Mouse (Mus musculus): Measurements from ENCODE around the gene Cp. TPM values are rescaled to one million over a fixed set of nuclear protein-coding genes. Genes with fewer than 3 reads are reported as not detected.
A peak's percentile ranks its signal among the peaks of the same experiment; 100 is the strongest.
"Not testable (repeated sequence)": the region's sequence is repeated elsewhere in the genome, so short reads cannot be mapped to it uniquely, and the experiment has no call there.

Cp gene
- polyA plus RNA-seq, 2 experiments: 8.5 to 19.0 TPM

GRCm38 (mm10) chr3:20007759-20008158 lies 50.9 kb downstream of the Cp start:
- peak; percentile 43; the same call in 1 of the 2 replicates for ATAC-seq (ENCODE audit: insufficient read depth)
- H3K4me3 ChIP-seq (ENCODE audit: insufficient read depth in 1 of 2, low read depth in 2 of 2, low read length in 2 of 2): no peak overlapping the region
- no peaks in the 10 kb centered on the region for H3K9me3 ChIP-seq (ENCODE audit: control insufficient read depth, low read length)
- no peaks in the 10 kb centered on the region for H3K27me3 ChIP-seq (ENCODE audit: control insufficient read depth, insufficient read depth, low read length)
- H3K9ac ChIP-seq (replicated peaks): no peak overlapping the region
- no peak for DNase-seq (ENCODE audit: low read depth in 3 of 3, low spot score in 3 of 3)
- WGBS (ENCODE audit: insufficient replicate concordance): 47% methylated on average over 5 of the region's 5 CpGs
- H3K27ac ChIP-seq: no peak overlapping the region
- TF ChIP-seq CTCF (IDR thresholded peaks at IDR 0.05; ENCODE audit: low read depth) (no peak), EP300 (IDR thresholded peaks at IDR 0.05; ENCODE audit: low read depth) (no peak)
- no peak overlapping the region for H3K4me2 ChIP-seq (ENCODE audit: low read depth)
- H3K4me1 ChIP-seq (replicated peaks; ENCODE audit: control insufficient read depth in 2 of 2, insufficient read depth in 2 of 2, low read length in 1 of 2): no peaks in the 10 kb centered on the region
- H3K36me3 ChIP-seq (replicated peaks; ENCODE audit: control insufficient read depth, insufficient read depth, low read depth): no peaks in the 10 kb centered on the region; the same call in 1 of the 2 replicates

GRCm38 (mm10) chr3:20010464-20010863 lies 53.6 kb downstream of the Cp start:
- Histone ChIP-seq H3K9me3 (ENCODE audit: control insufficient read depth, low read length) (no peaks in the 10 kb centered on the region), H3K36me3 (replicated peaks; ENCODE audit: control insufficient read depth, insufficient read depth, low read depth) (peaks cover under 1% of the 10 kb centered on the region), H3K27me3 (ENCODE audit: control insufficient read depth, insufficient read depth, low read length) (no peaks in the 10 kb centered on the region), H3K9ac (replicated peaks) (no peak overlapping the region), H3K27ac (no peak overlapping the region), H3K4me1 (replicated peaks; ENCODE audit: control insufficient read depth in 2 of 2, insufficient read depth in 2 of 2, low read length in 1 of 2) (no peaks in the 10 kb centered on the region), H3K4me2 (ENCODE audit: low read depth) (no peak overlapping the region), H3K4me3 (ENCODE audit: insufficient read depth in 1 of 2, low read depth in 2 of 2, low read length in 2 of 2) (no peak overlapping the region)
- 82% methylated on average over 9 of the region's 9 CpGs for WGBS (ENCODE audit: insufficient replicate concordance)
- ATAC-seq (ENCODE audit: insufficient read depth): no peak
- TF ChIP-seq EP300 (IDR thresholded peaks at IDR 0.05; ENCODE audit: low read depth) (no peak), CTCF (IDR thresholded peaks at IDR 0.05; ENCODE audit: low read depth) (no peak)
- DNase-seq (ENCODE audit: low read depth in 3 of 3, low spot score in 3 of 3): no peak

GRCm38 (mm10) chr3:20010905-20011304 lies 54.1 kb downstream of the Cp start:
- not testable (repeated sequence) for DNase-seq (ENCODE audit: low read depth in 3 of 3, low spot score in 3 of 3); H3K9me3 ChIP-seq (ENCODE audit: control insufficient read depth, low read length)
- WGBS (ENCODE audit: insufficient replicate concordance): 83% methylated on average over 7 of the region's 7 CpGs

GRCm38 (mm10) chr3:20014454-20014853 lies 57.6 kb downstream of the Cp start:
- ATAC-seq (ENCODE audit: insufficient read depth): no peak
- Histone ChIP-seq H3K4me2 (ENCODE audit: low read depth) (no peak overlapping the region), H3K9ac (replicated peaks) (no peak overlapping the region), H3K4me1 (replicated peaks; ENCODE audit: control insufficient read depth in 2 of 2, insufficient read depth in 2 of 2, low read length in 1 of 2) (no peaks in the 10 kb centered on the region), H3K36me3 (replicated peaks; ENCODE audit: control insufficient read depth, insufficient read depth, low read depth) (peaks cover 5% of the 10 kb centered on the region), H3K4me3 (ENCODE audit: insufficient read depth in 1 of 2, low read depth in 2 of 2, low read length in 2 of 2) (no peak overlapping the region), H3K9me3 (ENCODE audit: control insufficient read depth, low read length) (no peaks in the 10 kb centered on the region), H3K27me3 (ENCODE audit: control insufficient read depth, insufficient read depth, low read length) (no peaks in the 10 kb centered on the region), H3K27ac (no peak overlapping the region)
- no peak for DNase-seq (ENCODE audit: low read depth in 3 of 3, low spot score in 3 of 3)
- WGBS (ENCODE audit: insufficient replicate concordance): 76% methylated on average over 2 of the region's 2 CpGs
- no peak for TF ChIP-seq EP300 (IDR thresholded peaks at IDR 0.05; ENCODE audit: low read depth)
- no peak for TF ChIP-seq CTCF (IDR thresholded peaks at IDR 0.05; ENCODE audit: low read depth)

More at GRCm38 (mm10) chr3:20010905-20011304, 54.1 kb downstream of the Cp start:
- not testable (repeated sequence) for H3K27me3 ChIP-seq (ENCODE audit: control insufficient read depth, insufficient read depth, low read length); H3K4me2 ChIP-seq (ENCODE audit: low read depth); H3K36me3 ChIP-seq (replicated peaks; ENCODE audit: control insufficient read depth, insufficient read depth, low read depth); H3K4me1 ChIP-seq (replicated peaks; ENCODE audit: control insufficient read depth in 2 of 2, insufficient read depth in 2 of 2, low read length in 1 of 2); ATAC-seq (ENCODE audit: insufficient read depth); H3K27ac ChIP-seq; H3K4me3 ChIP-seq (ENCODE audit: insufficient read depth in 1 of 2, low read depth in 2 of 2, low read length in 2 of 2); H3K9ac ChIP-seq (replicated peaks)

GRCm38 (mm10) chr3:20018076-20018475 lies 61.2 kb downstream of the Cp start:
- 54% methylated on average over 8 of the region's 8 CpGs for WGBS (ENCODE audit: insufficient replicate concordance)
- Histone ChIP-seq H3K4me2 (ENCODE audit: low read depth) (no peak overlapping the region), H3K4me1 (replicated peaks; ENCODE audit: control insufficient read depth in 2 of 2, insufficient read depth in 2 of 2, low read length in 1 of 2) (no peaks in the 10 kb centered on the region), H3K4me3 (ENCODE audit: insufficient read depth in 1 of 2, low read depth in 2 of 2, low read length in 2 of 2) (no peak overlapping the region), H3K27ac (no peak overlapping the region), H3K9me3 (ENCODE audit: control insufficient read depth, low read length) (no peaks in the 10 kb centered on the region), H3K9ac (replicated peaks) (no peak overlapping the region), H3K36me3 (replicated peaks; ENCODE audit: control insufficient read depth, insufficient read depth, low read depth) (peaks cover 9% of the 10 kb centered on the region), H3K27me3 (ENCODE audit: control insufficient read depth, insufficient read depth, low read length) (no peaks in the 10 kb centered on the region)
- DNase-seq (ENCODE audit: low read depth in 3 of 3, low spot score in 3 of 3) (no peak), ATAC-seq (ENCODE audit: insufficient read depth) (no peak)
- TF ChIP-seq EP300 (IDR thresholded peaks at IDR 0.05; ENCODE audit: low read depth) (no peak), CTCF (IDR thresholded peaks at IDR 0.05; ENCODE audit: low read depth) (no peak)
